Mouse (Mus musculus) v-Abl transformed pro-B cells (cell line): ENCODE results near the gene Fndc3b.

ENCODE experiments used
- in situ Hi-C, 2 experiments: fragments of 400-800 bp; cut with MboI; formaldehyde crosslinking; loops; one replicate each; pipeline ENCODE4 v1.15.1; 2025; ENCODE audit not compliant: unreplicated experiment in 2 of 2

Fndc3b gene

GRCm38 (mm10) chr3:27370582-27371275 lies 340.4 kb downstream of the Fndc3b start:
- in situ Hi-C loops: no loop called here

- in situ Hi-C loops: no loop called here
Measured at GRCm38 (mm10) chr3:27370125-27370524, 341.0 kb downstream of the Fndc3b start.
